15 mouse cellular contexts compared by ENCODE assay signal in genomic region chr1:135378576-135378975, GRCm38 (mm10). TPM values are rescaled to one million over a fixed set of nuclear protein-coding genes. Genes with fewer than 3 reads are reported as not detected.
DNase-seq lines count a peak whose midpoint lies in the region; ATAC-seq lines count a peak whose summit lies in the region.
"Had no signal": no experiment of that assay in that cellular context is flagged by ENCODE, and none has a peak within 500 bp of the region (broad histone marks: within the 10 kb centered on the region; RNA-seq: fewer than 3 reads in every experiment).

No protein-coding gene starts in this region.

- intact Hi-C loops in heart, postnatal 14 days (cut with DNase I): no loop called here

- no peak for DNase-seq in frontal cortex, postnatal 10 days (ENCODE audit: low spot score in 2 of 2)
- peak; percentile 91 for DNase-seq in brain, adult 2 months (ENCODE audit: low read depth, low spot score)
- peak; percentile 64 to 75 for DNase-seq in heart, adult 18-20 months
- peak; percentile 41 to 60 for DNase-seq in heart, postnatal 14 days
- DNase-seq in adrenal gland, postnatal 14 days: no peak
- no peak for DNase-seq in kidney, adult 11 months
- DNase-seq in spleen, postnatal 4 days (ENCODE audit: low spot score in 2 of 2): no peak
- DNase-seq: adrenal gland, postnatal 10 days; cerebellum, postnatal 10 days; kidney, adult 2 months; thymus, adult 2 months had no signal

- peak; percentile 41 for ATAC-seq in frontal cortex, adult (ENCODE audit: low TSS enrichment)
- ATAC-seq: liver, embryonic 12.5 days had no signal

RNA-seq across cellular contexts. Expression of gene Shisa4, which starts 3.5 kb away (rescaled TPM):
- 1 to 10 TPM; 2.5 to 3.0 TPM for total RNA-seq in heart, adult 18-20 months (2021)
- total RNA-seq in heart, postnatal 14 days (2021): 1 to 10 TPM; 2.7 to 4.2 TPM
- 8.7 and 10.6 TPM in 2 replicates for total RNA-seq in adrenal gland, postnatal 14 days (2021)
- total RNA-seq: hematopoietic stem cell, adult 5-6 weeks; neutrophil, adult 5-6 weeks had no signal

RNA-seq across cellular contexts. Expression of gene Ipo9, which starts 51.7 kb away (rescaled TPM):
- total RNA-seq in heart, adult 18-20 months (2021): 10 to 100 TPM; 30.0 to 34.9 TPM
- total RNA-seq in heart, postnatal 14 days (2021): 10 to 100 TPM; 43.5 to 47.6 TPM
- total RNA-seq in adrenal gland, postnatal 14 days (2021): 72.6 and 73.7 TPM in 2 replicates

RNA-seq across cellular contexts. Expression of gene Lmod1, which starts 54.0 kb away (rescaled TPM):
- total RNA-seq in heart, adult 18-20 months (2021): 1 to 10 TPM; 3.1 to 3.4 TPM
- 1 to 10 TPM; 1.9 to 3.0 TPM for total RNA-seq in heart, postnatal 14 days (2021)
- total RNA-seq in adrenal gland, postnatal 14 days (2021): 1.7 and 3.7 TPM in 2 replicates
- total RNA-seq: hematopoietic stem cell, adult 5-6 weeks; neutrophil, adult 5-6 weeks had no signal

Comparison
In these comparisons a context has a peak if more than half of its experiments do, and no peak if none do; other contexts are left out.
1. DNase-seq: peak in brain, adult 2 months (single experiment), heart, adult 18-20 months (2 of 2) and heart, postnatal 14 days (2 of 2); none in frontal cortex, postnatal 10 days (0 of 2), adrenal gland, postnatal 14 days (single experiment), kidney, adult 11 months (single experiment) and spleen, postnatal 4 days (0 of 2).